Mouse (Mus musculus) bone marrow macrophage, adult 2 months (primary cell): ENCODE measurements around the gene Ube2h. TPM values are rescaled to one million over a fixed set of nuclear protein-coding genes. Genes with fewer than 3 reads are reported as not detected.

Experiments
- H3K27ac ChIP-seq: 2 replicates; pipeline ENCODE4 v1.5.1; 2012; ENCODE audit warnings: low read depth, low read length; ENCODE audit not compliant: insufficient read depth
- H3K4me1 ChIP-seq: 2 replicates; pipeline ENCODE4 v1.6.1; 2012; ENCODE audit warnings: low read length; ENCODE audit not compliant: control insufficient read depth, insufficient read depth
- H3K4me3 ChIP-seq: 2 replicates; pipeline ENCODE4 v1.5.1; 2012; ENCODE audit warnings: mild to moderate bottlenecking, low read length, moderate library complexity; ENCODE audit not compliant: insufficient read depth
- CTCF ChIP-seq: IDR thresholded peaks from 2 replicates; pipeline ENCODE4 v1.5.1; 2012; ENCODE audit warnings: low read depth, mild to moderate bottlenecking, low read length, moderate library complexity
- POLR2A ChIP-seq: IDR thresholded peaks from 2 replicates; pipeline ENCODE4 v1.6.1; 2012; ENCODE audit warnings: mild to moderate bottlenecking, low read depth, low read length, borderline replicate concordance
- polyA plus RNA-seq: library from polyadenylated mRNA; stranded (reverse); fragments of >200 nt; gene quantifications from 2 replicates; pipeline ENCODE4 v1.2.4, GENCODE M21; 2012; ENCODE audit not compliant: missing spikeins, insufficient read depth, insufficient read length

The Ube2h gene
- polyA plus RNA-seq, 1 experiment = 39.4 TPM

DNA sequence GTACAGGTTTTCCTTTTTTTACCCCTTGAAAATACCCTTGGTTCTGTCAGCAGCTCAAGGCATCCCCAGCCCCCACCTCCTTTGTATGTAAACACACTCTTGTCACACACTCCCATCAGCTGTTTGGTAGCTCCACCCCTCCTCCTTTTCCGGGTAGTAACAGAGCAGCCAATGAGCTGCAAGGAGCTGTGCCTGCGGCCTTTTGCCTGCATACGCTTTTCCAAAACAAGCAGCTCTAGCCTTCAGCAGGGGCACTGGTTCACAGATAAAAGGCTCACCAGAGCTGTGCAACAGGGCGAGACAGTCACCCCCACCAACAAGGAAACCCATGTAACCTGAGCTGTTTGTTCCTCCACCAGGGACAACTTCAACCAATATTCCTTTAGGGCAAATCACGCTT, 4.0 kb downstream of the Ube2h start:
- H3K4me1 ChIP-seq = peaks cover 20% of the 10 kb centered on the region
- peak overlapping the region; percentile 92 for H3K27ac ChIP-seq
- no peak for TF ChIP-seq CTCF
- no peak for TF ChIP-seq POLR2A
- H3K4me3 ChIP-seq = peak overlapping the region; percentile 49

DNA sequence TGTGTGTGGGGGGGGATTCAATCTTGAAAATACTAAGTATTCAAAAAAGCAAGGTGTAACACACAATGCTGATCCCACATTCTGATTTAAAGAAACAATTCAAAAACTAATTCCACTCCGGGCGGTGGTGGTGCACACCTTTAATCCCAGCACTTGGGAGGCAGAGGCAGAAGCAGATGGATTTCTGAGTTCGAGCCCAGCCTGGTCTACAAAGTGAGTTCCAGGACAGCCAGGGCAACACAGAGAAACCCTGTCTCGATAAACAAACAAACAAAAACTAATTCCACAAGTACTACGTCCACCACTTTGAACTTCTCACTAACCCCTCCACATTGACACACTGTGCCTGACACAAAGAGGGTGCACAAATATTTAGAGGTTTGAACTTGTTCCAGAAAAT, 4.7 kb downstream of the Ube2h start:
- Histone ChIP-seq H3K27ac (peak overlapping the region; percentile 37), H3K4me3 (no peak overlapping the region), H3K4me1 (peaks cover 18% of the 10 kb centered on the region)
- no peak for TF ChIP-seq CTCF
- no peak for TF ChIP-seq POLR2A

GRCm38 (mm10) chr6:30299116-30299515, 5.2 kb downstream of the Ube2h start:
- Histone ChIP-seq H3K4me3 (no peak overlapping the region), H3K4me1 (peaks cover 18% of the 10 kb centered on the region)

GRCm38 (mm10) chr6:30292579-30292978, 11.8 kb downstream of the Ube2h start:
- no peak for TF ChIP-seq CTCF
- no peak for TF ChIP-seq POLR2A
- Histone ChIP-seq H3K27ac (no peak overlapping the region), H3K4me3 (no peak overlapping the region), H3K4me1 (peaks cover 7% of the 10 kb centered on the region; the same call in 1 of the 2 replicates)

More at GRCm38 (mm10) chr6:30299116-30299515, 5.2 kb downstream of the Ube2h start:
- TF ChIP-seq CTCF (no peak), POLR2A (no peak)
- no peak overlapping the region for H3K27ac ChIP-seq

DNA sequence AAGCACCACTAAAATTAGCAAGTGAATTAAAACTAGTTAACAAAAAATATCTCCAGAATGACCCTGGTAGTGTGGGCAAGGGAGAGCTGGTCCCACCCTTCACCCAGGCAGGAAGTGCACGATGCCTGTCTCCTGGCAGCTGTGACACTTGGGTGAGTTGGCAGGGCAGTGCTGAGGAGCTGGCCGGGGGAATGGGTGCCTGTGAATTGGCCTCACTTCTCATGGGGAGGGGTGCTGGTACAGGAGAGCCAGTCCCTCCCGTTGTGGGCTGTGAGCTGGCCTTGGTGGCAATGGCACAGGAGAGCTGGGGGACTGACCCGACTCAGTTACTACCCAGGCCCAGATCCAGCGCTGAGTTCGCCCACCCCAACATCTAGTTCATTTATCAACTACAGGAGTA, 16.4 kb downstream of the Ube2h start:
- H3K27ac ChIP-seq = no peak overlapping the region
- TF ChIP-seq POLR2A (no peak), CTCF (no peak)
- H3K4me1 ChIP-seq = peaks cover 5% of the 10 kb centered on the region; the same call in 1 of the 2 replicates
- no peak overlapping the region for H3K4me3 ChIP-seq

- Histone ChIP-seq H3K27ac (no peak overlapping the region), H3K4me1 (peaks cover 9% of the 10 kb centered on the region), H3K4me3 (no peak overlapping the region)
- TF ChIP-seq CTCF = no peak
- no peak for TF ChIP-seq POLR2A
Measured at GRCm38 (mm10) chr6:30286642-30287041, 17.7 kb downstream of the Ube2h start.

DNA sequence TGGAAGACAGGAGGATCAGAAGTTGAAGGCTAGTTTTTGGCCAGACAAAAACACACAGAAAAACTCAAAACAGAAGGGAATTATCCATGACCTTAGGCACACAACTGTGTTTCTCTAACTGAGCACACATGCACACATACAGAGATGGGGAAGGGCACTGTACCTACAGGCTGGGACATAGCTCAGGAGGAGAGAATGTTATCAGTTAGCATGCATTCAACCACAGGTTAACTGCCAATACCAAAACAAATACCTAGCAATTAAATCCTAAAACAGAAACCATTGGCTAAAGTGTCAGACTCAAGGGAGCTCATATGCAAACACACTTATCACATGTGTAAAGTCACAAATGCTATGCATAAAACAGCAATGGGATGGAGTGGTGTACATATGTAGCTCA, 20.2 kb downstream of the Ube2h start:
- Histone ChIP-seq H3K4me1 (peaks cover 7% of the 10 kb centered on the region), H3K4me3 (no peak overlapping the region), H3K27ac (no peak overlapping the region)
- TF ChIP-seq CTCF (no peak), POLR2A (no peak)

DNA sequence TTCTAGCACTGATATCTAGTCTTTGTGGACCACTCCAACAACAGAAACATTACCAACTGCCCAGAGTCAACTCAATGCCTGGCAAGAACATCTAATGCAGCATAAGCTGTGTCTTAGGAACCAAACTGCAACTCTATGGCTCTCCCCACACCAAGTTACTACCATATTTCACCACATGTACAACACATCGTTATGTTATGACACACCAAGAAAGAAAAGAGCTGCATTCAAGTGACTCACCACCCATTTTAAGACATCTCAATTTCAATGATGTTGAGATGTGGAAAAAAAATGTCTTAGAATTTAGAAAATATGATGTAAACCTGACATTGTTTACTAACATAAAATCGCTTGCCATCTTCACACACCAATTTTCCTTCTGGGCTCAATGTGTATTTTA, 22.0 kb downstream of the Ube2h start:
- no peak for TF ChIP-seq POLR2A
- no peak for TF ChIP-seq CTCF
- Histone ChIP-seq H3K4me1 (peaks cover 4% of the 10 kb centered on the region), H3K27ac (no peak overlapping the region), H3K4me3 (no peak overlapping the region)

DNA sequence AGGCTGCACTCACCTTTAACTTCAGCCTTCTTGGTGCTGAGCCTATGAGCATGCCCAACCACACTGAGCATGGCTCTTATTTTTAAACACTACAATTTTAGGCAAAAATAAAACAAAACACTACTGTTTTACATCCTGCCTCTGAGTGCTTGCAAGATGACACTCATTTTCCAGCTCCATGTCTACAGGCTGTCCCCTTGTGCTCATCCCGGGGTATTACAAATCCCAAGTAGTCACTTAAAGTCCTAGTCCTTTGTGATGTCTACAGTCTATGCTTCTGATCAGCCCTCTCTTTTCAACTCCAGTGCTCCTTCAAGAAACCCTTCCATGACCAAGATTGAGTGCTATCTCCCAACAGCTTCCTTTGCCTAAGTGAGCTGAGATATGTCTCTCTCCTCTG, 26.0 kb downstream of the Ube2h start:
- Histone ChIP-seq H3K4me1 (peaks cover 37% of the 10 kb centered on the region), H3K4me3 (no peak overlapping the region), H3K27ac (no peak overlapping the region)
- no peak for TF ChIP-seq POLR2A
- TF ChIP-seq CTCF = no peak

DNA sequence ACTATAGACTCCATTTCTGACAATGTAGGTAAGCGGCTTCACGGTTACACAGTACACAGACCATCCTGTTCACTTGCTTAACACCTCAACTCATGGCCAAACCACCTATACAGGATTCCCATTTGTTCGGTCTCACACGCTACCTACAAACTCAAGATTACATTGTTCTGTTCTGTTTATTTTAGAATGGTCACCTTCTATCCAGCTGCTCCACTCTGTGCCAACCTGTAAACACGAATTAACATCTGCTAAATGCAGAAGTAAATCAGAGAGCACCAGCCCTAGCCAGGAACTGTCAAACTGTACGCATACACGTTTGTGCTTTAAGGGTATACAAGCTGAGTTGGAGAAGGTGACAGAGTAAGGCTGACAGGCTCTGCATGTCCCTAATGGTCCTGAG, 27.5 kb downstream of the Ube2h start:
- Histone ChIP-seq H3K27ac (no peak overlapping the region), H3K4me3 (no peak overlapping the region), H3K4me1 (peaks cover 44% of the 10 kb centered on the region)
- TF ChIP-seq POLR2A (no peak), CTCF (no peak)

- no peak overlapping the region for H3K27ac ChIP-seq
- peaks cover 46% of the 10 kb centered on the region for H3K4me1 ChIP-seq
- H3K4me3 ChIP-seq = no peak overlapping the region
- TF ChIP-seq POLR2A (no peak), CTCF (no peak)
Measured at GRCm38 (mm10) chr6:30276375-30276774, 28.0 kb downstream of the Ube2h start.

DNA sequence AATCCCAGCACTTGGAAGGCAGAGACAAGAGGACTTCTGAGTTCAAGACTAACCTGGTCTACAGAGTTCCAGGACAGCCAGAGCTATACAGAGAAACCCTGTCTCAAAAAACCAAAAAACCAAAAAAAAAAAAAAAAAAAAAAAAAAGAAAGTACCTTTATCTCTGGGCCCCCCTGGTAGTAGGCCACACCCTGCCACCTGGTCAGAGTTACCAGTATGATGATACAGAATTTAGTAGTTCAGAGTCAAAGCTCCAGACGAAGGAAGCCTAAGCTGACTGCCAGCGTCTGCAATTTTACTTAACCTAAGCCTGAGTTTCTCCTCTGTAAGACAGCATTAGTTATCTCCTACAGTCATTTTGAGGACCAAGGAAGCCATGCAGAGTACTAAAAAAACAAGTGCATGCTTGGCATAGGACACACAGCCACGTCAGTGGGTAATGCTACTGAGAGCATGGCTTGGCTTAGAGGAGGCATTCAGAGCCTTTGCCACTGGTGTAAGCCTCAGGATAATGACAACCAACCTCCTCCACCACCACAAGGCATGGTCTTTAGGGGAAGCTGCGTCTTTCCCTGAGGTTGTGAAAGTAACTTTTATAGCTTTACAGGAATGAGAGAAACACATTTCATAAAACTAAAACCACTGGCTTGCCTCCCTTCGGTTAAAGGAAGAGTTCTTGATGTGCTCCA, 29.0 kb downstream of the Ube2h start:
- TF ChIP-seq POLR2A (no peak), CTCF (no peak)
- Histone ChIP-seq H3K4me1 (peaks cover 55% of the 10 kb centered on the region), H3K27ac (peak overlapping the region; percentile 43), H3K4me3 (no peak overlapping the region)
